Mouse (Mus musculus): Measurements from ENCODE around the gene Gm43951.
"Not testable (repeated sequence)": the region's sequence is repeated elsewhere in the genome, so short reads cannot be mapped to it uniquely, and the experiment has no call there.

Gm43951 gene

GRCm38 (mm10) chr11:72196506-72196905 lies 10.1 kb downstream of the Gm43951 start:
- DNase-seq, result no peak

- DNase-seq, result no peak
Observed at GRCm38 (mm10) chr11:72194259-72194658, 12.4 kb downstream of the Gm43951 start.

GRCm38 (mm10) chr11:72190857-72191256 lies 15.8 kb downstream of the Gm43951 start:
- DNase-seq, result no peak

- DNase-seq, result peak; percentile 21
Observed at GRCm38 (mm10) chr11:72184252-72184651, 22.4 kb downstream of the Gm43951 start.

- no peak for DNase-seq
Observed at GRCm38 (mm10) chr11:72181136-72181535, 25.5 kb downstream of the Gm43951 start.

- no peak for DNase-seq
Observed at GRCm38 (mm10) chr11:72180556-72180955, 26.1 kb downstream of the Gm43951 start.

GRCm38 (mm10) chr11:72176553-72176952 lies 30.1 kb downstream of the Gm43951 start:
- no peak for DNase-seq

- no peak for DNase-seq
Observed at GRCm38 (mm10) chr11:72175966-72176365, 30.7 kb downstream of the Gm43951 start.

- no peak for DNase-seq
Observed at GRCm38 (mm10) chr11:72174721-72175120, 31.9 kb downstream of the Gm43951 start.

- DNase-seq, result no peak
Observed at GRCm38 (mm10) chr11:72173506-72173905, 33.1 kb downstream of the Gm43951 start.

GRCm38 (mm10) chr11:72171906-72172305 lies 34.7 kb downstream of the Gm43951 start:
- DNase-seq, result not testable (repeated sequence)

- no peak for DNase-seq
Observed at GRCm38 (mm10) chr11:72169871-72170270, 36.8 kb downstream of the Gm43951 start.

- no peak for DNase-seq
Observed at GRCm38 (mm10) chr11:72163198-72163597, 43.4 kb downstream of the Gm43951 start.

GRCm38 (mm10) chr11:72156624-72157023 lies 50.0 kb downstream of the Gm43951 start:
- no peak for DNase-seq

- DNase-seq, result no peak
Observed at GRCm38 (mm10) chr11:72155981-72156428, 50.6 kb downstream of the Gm43951 start.

- DNase-seq, result no peak
Observed at GRCm38 (mm10) chr11:72155186-72155980, 51.3 kb downstream of the Gm43951 start.
